Mouse (Mus musculus) hindbrain, embryonic 13.5 days (tissue): ENCODE data around the gene Itga4. TPM values are rescaled to one million over a fixed set of nuclear protein-coding genes. Genes with fewer than 3 reads are reported as not detected.
A peak's percentile ranks its signal among the peaks of the same experiment; 100 is the strongest.

ENCODE experiments used
- ATAC-seq: fragments of 200-750 bp; cut with Nextera tagmentation; 2 replicates; pipeline ENCODE4 v1.8.0; 2017; ENCODE audit warnings: moderate TSS enrichment; ENCODE audit not compliant: low FRiP score
- H3K27ac ChIP-seq: fragments of 300-500 bp; sonication (generic); 2 replicates; pipeline ENCODE4 v1.5.1; 2015; ENCODE audit warnings: inconsistent platforms, mild to moderate bottlenecking, moderate library complexity
- H3K27me3 ChIP-seq: fragments of 300-500 bp; sonication (generic); 2 replicates; pipeline ENCODE4 v1.6.1; 2015; ENCODE audit warnings: mild to moderate bottlenecking, inconsistent platforms
- H3K36me3 ChIP-seq: fragments of 300-500 bp; sonication (generic); 2 replicates; pipeline ENCODE4 v1.6.1; 2015; ENCODE audit warnings: mild to moderate bottlenecking, inconsistent platforms
- H3K4me1 ChIP-seq: fragments of 300-500 bp; sonication (generic); replicated peaks from 2 replicates; pipeline ENCODE4 v1.6.1; 2015; ENCODE audit warnings: inconsistent platforms
- H3K4me2 ChIP-seq: fragments of 300-500 bp; sonication (generic); 2 replicates; pipeline ENCODE4 v1.6.1; 2015; ENCODE audit warnings: inconsistent platforms, mild to moderate bottlenecking, moderate library complexity
- H3K4me3 ChIP-seq: fragments of 300-500 bp; sonication (generic); 2 replicates; pipeline ENCODE4 v1.5.1; 2015; ENCODE audit warnings: mild to moderate bottlenecking, inconsistent platforms
- H3K9ac ChIP-seq: fragments of 300-500 bp; sonication (generic); 2 replicates; pipeline ENCODE4 v1.6.1; 2015; ENCODE audit warnings: mild to moderate bottlenecking, inconsistent platforms
- H3K9me3 ChIP-seq: fragments of 300-500 bp; sonication (generic); 2 replicates; pipeline ENCODE4 v1.6.1; 2016; ENCODE audit warnings: inconsistent platforms
- WGBS: fragments of 180-500 bp; shearing (Covaris S2); methylation state at CpG from one replicate; pipeline ENCODE4 v1.1.7; 2015; 5-methylcytosine and 5-hydroxymethylcytosine counted together
- polyA plus RNA-seq: library from polyadenylated mRNA; unstranded; fragments of >200 nt; fragmentation: Nextera tagmentation; extraction: Ambion mirVana; gene quantifications from 2 replicates; pipeline ENCODE4 v1.2.1, GENCODE M21; 2015

Itga4 gene
- polyA plus RNA-seq, 1 experiment from 2014 or later, result 4.0 TPM

GRCm38 (mm10) chr2:79367451-79368450, 112.5 kb downstream of the Itga4 start:
- Histone ChIP-seq H3K4me1 (peaks cover 9% of the 10 kb centered on the region), H3K9me3 (no peaks in the 10 kb centered on the region), H3K27ac (no peak overlapping the region), H3K4me3 (no peak overlapping the region), H3K4me2 (no peak overlapping the region), H3K36me3 (no peaks in the 10 kb centered on the region), H3K27me3 (no peaks in the 10 kb centered on the region), H3K9ac (no peak overlapping the region)
- peak; percentile 81 for ATAC-seq
- 70% methylated on average over 18 of the region's 18 CpGs for WGBS

GRCm38 (mm10) chr2:79368661-79369060, 113.4 kb downstream of the Itga4 start:
- Histone ChIP-seq H3K4me1 (peaks cover 9% of the 10 kb centered on the region), H3K4me2 (no peak overlapping the region), H3K36me3 (no peaks in the 10 kb centered on the region), H3K27me3 (no peaks in the 10 kb centered on the region), H3K4me3 (no peak overlapping the region), H3K9me3 (no peaks in the 10 kb centered on the region), H3K9ac (no peak overlapping the region), H3K27ac (no peak overlapping the region)
- WGBS, result 84% methylated on average over 12 of the region's 12 CpGs
- no peak for ATAC-seq

GRCm38 (mm10) chr2:79369061-79369524, 113.9 kb downstream of the Itga4 start:
- H3K4me1 ChIP-seq, result peaks cover 9% of the 10 kb centered on the region
- H3K27me3 ChIP-seq, result no peaks in the 10 kb centered on the region
- no peaks in the 10 kb centered on the region for H3K36me3 ChIP-seq
- 48% methylated on average over 7 of the region's 7 CpGs for WGBS
- no peaks in the 10 kb centered on the region for H3K9me3 ChIP-seq
- no peak overlapping the region for H3K27ac ChIP-seq
- H3K4me3 ChIP-seq, result no peak overlapping the region
- H3K4me2 ChIP-seq, result no peak overlapping the region
- ATAC-seq, result no peak
- no peak overlapping the region for H3K9ac ChIP-seq

GRCm38 (mm10) chr2:79369905-79370304, 114.7 kb downstream of the Itga4 start:
- Histone ChIP-seq H3K36me3 (no peaks in the 10 kb centered on the region), H3K4me3 (no peak overlapping the region), H3K9ac (no peak overlapping the region), H3K27ac (no peak overlapping the region), H3K27me3 (no peaks in the 10 kb centered on the region), H3K4me2 (no peak overlapping the region), H3K4me1 (peaks cover 9% of the 10 kb centered on the region), H3K9me3 (no peaks in the 10 kb centered on the region)
- WGBS, result 79% methylated on average over 4 of the region's 4 CpGs
- ATAC-seq, result no peak

GRCm38 (mm10) chr2:79370711-79371312, 115.6 kb downstream of the Itga4 start:
- Histone ChIP-seq H3K27me3 (no peaks in the 10 kb centered on the region), H3K4me1 (peaks cover 9% of the 10 kb centered on the region), H3K4me3 (no peak overlapping the region), H3K27ac (no peak overlapping the region), H3K4me2 (no peak overlapping the region), H3K36me3 (no peaks in the 10 kb centered on the region), H3K9ac (no peak overlapping the region), H3K9me3 (no peaks in the 10 kb centered on the region)
- no peak for ATAC-seq
- WGBS, result 87% methylated on average over 9 of the region's 9 CpGs

- no peak for ATAC-seq
- Histone ChIP-seq H3K4me3 (no peak overlapping the region), H3K9ac (no peak overlapping the region), H3K27me3 (no peaks in the 10 kb centered on the region), H3K4me1 (peaks cover 9% of the 10 kb centered on the region), H3K9me3 (no peaks in the 10 kb centered on the region), H3K27ac (no peak overlapping the region), H3K36me3 (no peaks in the 10 kb centered on the region), H3K4me2 (no peak overlapping the region)
- 90% methylated on average over 7 of the region's 7 CpGs for WGBS
Measured at GRCm38 (mm10) chr2:79371326-79372153, 116.3 kb downstream of the Itga4 start.

- Histone ChIP-seq H3K9ac (no peak overlapping the region), H3K27me3 (no peaks in the 10 kb centered on the region), H3K4me1 (peaks cover 9% of the 10 kb centered on the region), H3K36me3 (no peaks in the 10 kb centered on the region), H3K27ac (no peak overlapping the region), H3K9me3 (no peaks in the 10 kb centered on the region), H3K4me3 (no peak overlapping the region), H3K4me2 (no peak overlapping the region)
- no peak for ATAC-seq
- 73% methylated on average over 2 of the region's 2 CpGs for WGBS
Measured at GRCm38 (mm10) chr2:79372154-79372467, 116.9 kb downstream of the Itga4 start.

GRCm38 (mm10) chr2:79372486-79373200, 117.4 kb downstream of the Itga4 start:
- H3K27me3 ChIP-seq, result no peaks in the 10 kb centered on the region
- no peaks in the 10 kb centered on the region for H3K9me3 ChIP-seq
- no peak overlapping the region for H3K4me3 ChIP-seq
- 58% methylated on average over 6 of the region's 6 CpGs for WGBS
- H3K27ac ChIP-seq, result no peak overlapping the region
- H3K4me2 ChIP-seq, result no peak overlapping the region
- H3K36me3 ChIP-seq, result no peaks in the 10 kb centered on the region
- peaks cover 5% of the 10 kb centered on the region; the same call in 1 of the 2 replicates for H3K4me1 ChIP-seq
- H3K9ac ChIP-seq, result no peak overlapping the region
- peak; percentile 39; the same call in 1 of the 2 replicates for ATAC-seq

- Histone ChIP-seq H3K4me2 (no peak overlapping the region), H3K36me3 (no peaks in the 10 kb centered on the region), H3K27me3 (no peaks in the 10 kb centered on the region), H3K4me1 (peaks cover 13% of the 10 kb centered on the region), H3K4me3 (no peak overlapping the region), H3K27ac (no peak overlapping the region), H3K9me3 (no peaks in the 10 kb centered on the region), H3K9ac (no peak overlapping the region)
- no peak for ATAC-seq
- 41% methylated on average over 8 of the region's 8 CpGs for WGBS
Measured at GRCm38 (mm10) chr2:79378346-79379086, 123.3 kb downstream of the Itga4 start.

GRCm38 (mm10) chr2:79379087-79380041, 124.1 kb downstream of the Itga4 start:
- Histone ChIP-seq H3K4me1 (peaks cover 13% of the 10 kb centered on the region), H3K36me3 (no peaks in the 10 kb centered on the region), H3K27me3 (no peaks in the 10 kb centered on the region), H3K9ac (no peak overlapping the region), H3K27ac (no peak overlapping the region), H3K9me3 (no peaks in the 10 kb centered on the region), H3K4me3 (no peak overlapping the region), H3K4me2 (peak overlapping the region; percentile 19; the same call in 1 of the 2 replicates)
- ATAC-seq, result no peak
- WGBS, result 10% methylated on average over 12 of the region's 12 CpGs
